Mouse (Mus musculus) heart, embryonic 12.5 days (tissue): ENCODE results near the gene Cdh22. TPM values are rescaled to one million over a fixed set of nuclear protein-coding genes. Genes with fewer than 3 reads are reported as not detected.
A peak's percentile ranks its signal among the peaks of the same experiment; 100 is the strongest.

ENCODE experiments used
- ATAC-seq: fragments of 200-750 bp; cut with Nextera tagmentation; 2 replicates; pipeline ENCODE4 v1.8.0; 2017; ENCODE audit warnings: moderate TSS enrichment, moderate library complexity; ENCODE audit not compliant: insufficient number of reproducible peaks, low FRiP score
- H3K27ac ChIP-seq: fragments of 300-500 bp; sonication (generic); 2 replicates; pipeline ENCODE4 v1.5.1; 2016; ENCODE audit warnings: mild to moderate bottlenecking, moderate library complexity; ENCODE audit not compliant: poor library complexity, severe bottlenecking
- H3K27me3 ChIP-seq: fragments of 300-500 bp; sonication (generic); replicated peaks from 2 replicates; pipeline ENCODE4 v1.6.1; 2016; ENCODE audit warnings: mild to moderate bottlenecking, moderate library complexity
- H3K36me3 ChIP-seq: fragments of 300-500 bp; sonication (generic); 2 replicates; pipeline ENCODE4 v1.6.1; 2016; ENCODE audit warnings: mild to moderate bottlenecking, moderate library complexity
- H3K4me1 ChIP-seq: fragments of 300-500 bp; sonication (generic); replicated peaks from 2 replicates; pipeline ENCODE4 v1.6.1; 2016; ENCODE audit warnings: mild to moderate bottlenecking
- H3K4me2 ChIP-seq: fragments of 300-500 bp; sonication (generic); 2 replicates; pipeline ENCODE4 v1.6.1; 2016; ENCODE audit warnings: mild to moderate bottlenecking, moderate library complexity
- H3K4me3 ChIP-seq: fragments of 300-500 bp; sonication (generic); 2 replicates; pipeline ENCODE4 v1.5.1; 2016; ENCODE audit warnings: mild to moderate bottlenecking
- H3K9ac ChIP-seq: fragments of 300-500 bp; sonication (generic); 2 replicates; pipeline ENCODE4 v1.6.1; 2016; ENCODE audit warnings: mild to moderate bottlenecking, moderate library complexity
- H3K9me3 ChIP-seq: fragments of 300-500 bp; sonication (generic); replicated peaks from 2 replicates; pipeline ENCODE4 v1.6.1; 2016; ENCODE audit warnings: mild to moderate bottlenecking, moderate library complexity
- whole genome bisulfite sequencing: fragments of 180-500 bp; shearing (Covaris S2); methylation state at CpG from one replicate; pipeline ENCODE4 v1.1.7; 2016; 5-methylcytosine and 5-hydroxymethylcytosine counted together
- polyA plus RNA-seq: library from polyadenylated mRNA; unstranded; fragments of >200 nt; fragmentation: Nextera tagmentation; extraction: Ambion mirVana; gene quantifications from 2 replicates; pipeline ENCODE4 v1.2.1, GENCODE M21; 2016

The Cdh22 gene
- polyA plus RNA-seq, 1 experiment from 2014 or later = not detected

GRCm38 (mm10) chr2:165136049-165136448 lies 98.6 kb downstream of the Cdh22 start:
- no peak overlapping the region for H3K27ac ChIP-seq
- H3K9me3 ChIP-seq = no peaks in the 10 kb centered on the region
- H3K27me3 ChIP-seq = peaks cover 74% of the 10 kb centered on the region
- ATAC-seq = no peak
- no peak overlapping the region for H3K4me2 ChIP-seq
- no peaks in the 10 kb centered on the region for H3K36me3 ChIP-seq
- peaks cover 39% of the 10 kb centered on the region for H3K4me1 ChIP-seq
- 7% methylated on average over 16 of the region's 16 CpGs for WGBS
- H3K9ac ChIP-seq = no peak overlapping the region
- H3K4me3 ChIP-seq = no peak overlapping the region

- H3K27me3 ChIP-seq = peaks cover 82% of the 10 kb centered on the region
- no peaks in the 10 kb centered on the region for H3K36me3 ChIP-seq
- H3K9me3 ChIP-seq = no peaks in the 10 kb centered on the region
- peak overlapping the region; percentile 11; the same call in 1 of the 2 replicates for H3K4me3 ChIP-seq
- peaks cover 20% of the 10 kb centered on the region for H3K4me1 ChIP-seq
- ATAC-seq = 0 out of 2 replicates have a peak, but pooled peaks have one; percentile 7
- no peak overlapping the region for H3K27ac ChIP-seq
- WGBS = under 1% methylated on average over 15 of the region's 15 CpGs
- H3K4me2 ChIP-seq = peak overlapping the region; percentile 55
- H3K9ac ChIP-seq = no peak overlapping the region
These were observed 101.1 kb downstream of the Cdh22 start for GRCm38 (mm10) chr2:165133566-165133965.

- H3K36me3 ChIP-seq = no peaks in the 10 kb centered on the region
- H3K4me2 ChIP-seq = no peak overlapping the region
- no peak overlapping the region for H3K27ac ChIP-seq
- no peak overlapping the region for H3K9ac ChIP-seq
- H3K4me3 ChIP-seq = no peak overlapping the region
- H3K9me3 ChIP-seq = no peaks in the 10 kb centered on the region
- WGBS = 39% methylated on average over 12 of the region's 12 CpGs
- peaks cover 10% of the 10 kb centered on the region for H3K4me1 ChIP-seq
- H3K27me3 ChIP-seq = peaks cover 91% of the 10 kb centered on the region
- ATAC-seq = no peak
These were observed 103.2 kb downstream of the Cdh22 start for GRCm38 (mm10) chr2:165131428-165131827.

- WGBS = 45% methylated on average over 4 of the region's 4 CpGs
- Histone ChIP-seq H3K36me3 (no peaks in the 10 kb centered on the region), H3K27ac (no peak overlapping the region), H3K4me2 (no peak overlapping the region), H3K27me3 (peaks cover 94% of the 10 kb centered on the region), H3K4me3 (no peak overlapping the region), H3K4me1 (peaks cover 4% of the 10 kb centered on the region; the same call in 1 of the 2 replicates), H3K9ac (no peak overlapping the region), H3K9me3 (no peaks in the 10 kb centered on the region)
- no peak for ATAC-seq
These were observed 105.5 kb downstream of the Cdh22 start for GRCm38 (mm10) chr2:165129189-165129588.

- WGBS = 52% methylated on average over 10 of the region's 10 CpGs
- peaks cover 99% of the 10 kb centered on the region for H3K27me3 ChIP-seq
These were observed 107.6 kb downstream of the Cdh22 start for GRCm38 (mm10) chr2:165126896-165127562.

GRCm38 (mm10) chr2:165121206-165121840 lies 113.3 kb downstream of the Cdh22 start:
- peaks cover 99% of the 10 kb centered on the region for H3K27me3 ChIP-seq
- no peak for ATAC-seq
- H3K36me3 ChIP-seq = no peaks in the 10 kb centered on the region
- WGBS = 28% methylated on average over 10 of the region's 10 CpGs
- no peak overlapping the region for H3K9ac ChIP-seq
- no peaks in the 10 kb centered on the region for H3K4me1 ChIP-seq
- H3K9me3 ChIP-seq = no peaks in the 10 kb centered on the region
- no peak overlapping the region for H3K4me3 ChIP-seq
- no peak overlapping the region for H3K27ac ChIP-seq
- H3K4me2 ChIP-seq = no peak overlapping the region

More at GRCm38 (mm10) chr2:165126896-165127562, 107.6 kb downstream of the Cdh22 start:
- H3K9me3 ChIP-seq = no peaks in the 10 kb centered on the region
- H3K4me2 ChIP-seq = no peak overlapping the region
- no peak overlapping the region for H3K9ac ChIP-seq
- no peaks in the 10 kb centered on the region for H3K4me1 ChIP-seq
- H3K27ac ChIP-seq = no peak overlapping the region
- ATAC-seq = no peak
- no peaks in the 10 kb centered on the region for H3K36me3 ChIP-seq
- H3K4me3 ChIP-seq = no peak overlapping the region

GRCm38 (mm10) chr2:165120765-165121164 lies 113.9 kb downstream of the Cdh22 start:
- 79% methylated on average over 9 of the region's 9 CpGs for WGBS
- H3K9ac ChIP-seq = no peak overlapping the region
- no peak for ATAC-seq
- H3K27ac ChIP-seq = no peak overlapping the region
- H3K36me3 ChIP-seq = no peaks in the 10 kb centered on the region
- H3K4me3 ChIP-seq = no peak overlapping the region
- peaks cover 99% of the 10 kb centered on the region for H3K27me3 ChIP-seq
- H3K4me1 ChIP-seq = no peaks in the 10 kb centered on the region
- H3K9me3 ChIP-seq = no peaks in the 10 kb centered on the region
- no peak overlapping the region for H3K4me2 ChIP-seq

- 15% methylated on average over 11 of the region's 11 CpGs for WGBS
- no peak; the same call in 1 of the 2 replicates for ATAC-seq
These were observed 120.9 kb downstream of the Cdh22 start for GRCm38 (mm10) chr2:165113733-165114132.

GRCm38 (mm10) chr2:165112149-165112548 lies 122.5 kb downstream of the Cdh22 start:
- Histone ChIP-seq H3K4me1 (no peaks in the 10 kb centered on the region), H3K4me3 (no peak overlapping the region), H3K9me3 (no peaks in the 10 kb centered on the region), H3K27ac (no peak overlapping the region), H3K4me2 (no peak overlapping the region), H3K27me3 (peaks cover 99% of the 10 kb centered on the region), H3K36me3 (no peaks in the 10 kb centered on the region), H3K9ac (no peak overlapping the region)
- WGBS = under 1% methylated on average over 54 of the region's 54 CpGs
- peak; percentile 49; the same call in 1 of the 2 replicates for ATAC-seq

More at GRCm38 (mm10) chr2:165113733-165114132, 120.9 kb downstream of the Cdh22 start:
- H3K9me3 ChIP-seq = no peaks in the 10 kb centered on the region
- no peaks in the 10 kb centered on the region for H3K36me3 ChIP-seq
- no peak overlapping the region for H3K4me2 ChIP-seq
- H3K4me3 ChIP-seq = no peak overlapping the region
- peaks cover 99% of the 10 kb centered on the region for H3K27me3 ChIP-seq
- no peak overlapping the region for H3K27ac ChIP-seq
- no peaks in the 10 kb centered on the region for H3K4me1 ChIP-seq
- H3K9ac ChIP-seq = no peak overlapping the region

- H3K9ac ChIP-seq = no peak overlapping the region
- no peaks in the 10 kb centered on the region for H3K36me3 ChIP-seq
- H3K9me3 ChIP-seq = no peaks in the 10 kb centered on the region
- 20% methylated on average over 18 of the region's 18 CpGs for WGBS
- peaks cover 100% of the 10 kb centered on the region for H3K27me3 ChIP-seq
- no peak overlapping the region for H3K4me2 ChIP-seq
- H3K4me3 ChIP-seq = no peak overlapping the region
- ATAC-seq = no peak
- H3K4me1 ChIP-seq = no peaks in the 10 kb centered on the region
- H3K27ac ChIP-seq = no peak overlapping the region
These were observed 128.1 kb downstream of the Cdh22 start for GRCm38 (mm10) chr2:165106585-165106984.

- no peak overlapping the region for H3K27ac ChIP-seq
- 75% methylated on average over 16 of the region's 16 CpGs for WGBS
- H3K27me3 ChIP-seq = peaks cover 99% of the 10 kb centered on the region
- ATAC-seq = no peak
- H3K4me1 ChIP-seq = peaks cover 5% of the 10 kb centered on the region
- no peak overlapping the region for H3K9ac ChIP-seq
- no peak overlapping the region for H3K4me2 ChIP-seq
- H3K4me3 ChIP-seq = no peak overlapping the region
- H3K36me3 ChIP-seq = no peaks in the 10 kb centered on the region
- H3K9me3 ChIP-seq = no peaks in the 10 kb centered on the region
These were observed 129.1 kb downstream of the Cdh22 start for GRCm38 (mm10) chr2:165105513-165106079.
